Mouse (Mus musculus) myocyte (in vitro differentiated cells): ENCODE data around the gene Aurka.

Experiments
- CEBPB ChIP-seq: IDR thresholded peaks from 2 replicates; pipeline ENCODE4 v1.6.1; 2011; ENCODE audit warnings: mild to moderate bottlenecking, moderate library complexity; ENCODE audit not compliant: poor library complexity, insufficient read depth, severe bottlenecking
- E2F4 ChIP-seq: IDR thresholded peaks from one replicate; pipeline ENCODE4 v1.6.1; 2011; ENCODE audit warnings: mild to moderate bottlenecking, control low read depth, moderate library complexity; ENCODE audit not compliant: insufficient read depth
- MAX ChIP-seq: IDR thresholded peaks from one replicate; pipeline ENCODE4 v1.6.1; 2011; ENCODE audit warnings: low read depth, mild to moderate bottlenecking, control low read depth
- MYOD1 ChIP-seq, 3 experiments: IDR thresholded peaks; one replicate each; pipeline ENCODE4 v1.6.1; 2011; ENCODE audit warnings: control low read depth in 2 of 3, low read depth in 2 of 3, mild to moderate bottlenecking in 2 of 3, moderate library complexity in 1 of 3; ENCODE audit not compliant: insufficient read length in 2 of 3, control insufficient read depth in 1 of 3
- MYOG ChIP-seq, 3 experiments: IDR thresholded peaks; one replicate each; pipeline ENCODE4 v1.6.1; 2011; ENCODE audit warnings: control low read depth in 2 of 3, low read depth in 2 of 3, mild to moderate bottlenecking in 2 of 3; ENCODE audit not compliant: insufficient read length in 2 of 3, control insufficient read depth in 1 of 3, insufficient read depth in 1 of 3
- POLR2A ChIP-seq: IDR thresholded peaks from one replicate; pipeline ENCODE4 v1.6.1; 2011; ENCODE audit warnings: low read depth, mild to moderate bottlenecking, control low read depth, moderate library complexity; ENCODE audit not compliant: insufficient read length
- POLR2AphosphoS2 ChIP-seq: IDR thresholded peaks from one replicate; pipeline ENCODE4 v1.6.1; 2011; ENCODE audit warnings: low read depth, control low read depth; ENCODE audit not compliant: insufficient read length
- REST ChIP-seq: IDR thresholded peaks from one replicate; pipeline ENCODE4 v1.6.1; 2011; ENCODE audit warnings: mild to moderate bottlenecking, control low read depth, moderate library complexity; ENCODE audit not compliant: insufficient read depth, insufficient read length
- SRF ChIP-seq: IDR thresholded peaks from one replicate; pipeline ENCODE4 v1.6.1; 2011; ENCODE audit warnings: low read depth; ENCODE audit not compliant: control insufficient read depth, insufficient read length
- TCF12 ChIP-seq: IDR thresholded peaks from one replicate; pipeline ENCODE4 v1.6.1; 2011; ENCODE audit warnings: mild to moderate bottlenecking, control low read depth; ENCODE audit not compliant: poor library complexity, insufficient read depth, severe bottlenecking
- TCF3 ChIP-seq: IDR thresholded peaks from one replicate; pipeline ENCODE4 v1.6.1; 2011; ENCODE audit warnings: low read depth, control low read depth; ENCODE audit not compliant: insufficient read length
- USF1 ChIP-seq: IDR thresholded peaks from one replicate; pipeline ENCODE4 v1.6.1; 2011; ENCODE audit warnings: low read depth, mild to moderate bottlenecking, control low read depth, moderate library complexity

DNA sequence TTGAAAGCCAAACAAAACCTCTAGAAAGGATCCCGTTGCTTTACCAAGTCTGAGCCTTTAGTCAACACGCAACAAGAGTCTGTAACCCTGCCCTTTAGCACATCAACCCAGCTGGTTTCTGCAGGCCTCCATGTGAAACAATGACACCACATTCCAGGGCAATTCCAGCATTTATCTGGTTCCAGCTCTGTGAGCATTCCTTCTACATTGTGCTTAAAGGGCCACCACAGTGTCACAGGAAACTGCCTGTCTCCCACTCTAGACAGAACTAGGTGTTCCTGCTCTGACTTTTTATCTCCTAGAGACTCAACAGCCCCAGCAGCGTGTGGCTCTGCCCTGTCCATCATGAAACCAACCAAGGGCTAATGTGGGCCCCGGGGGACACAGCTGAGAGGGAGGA, 42.9 kb upstream of the Aurka start:
- TF ChIP-seq POLR2A (no peak), USF1 (no peak), MYOD1 (IDR thresholded peaks at IDR 0.05; ENCODE audit: control insufficient read depth in 1 of 3, insufficient read length in 2 of 3, low read depth in 2 of 3) (no peak), TCF3 (no peak), POLR2AphosphoS2 (no peak), CEBPB (no peak), MAX (no peak), TCF12 (no peak), E2F4 (no peak), MYOG (IDR thresholded peaks at IDR 0.05; ENCODE audit: control insufficient read depth in 1 of 3, insufficient read depth in 1 of 3, insufficient read length in 2 of 3, low read depth in 2 of 3) (no peak), REST (no peak), SRF (no peak)
